Mouse (Mus musculus) megakaryocyte progenitor cell, adult 5-6 weeks (primary cell): ENCODE results near the gene Fam240a. TPM values are rescaled to one million over a fixed set of nuclear protein-coding genes. Genes with fewer than 3 reads are reported as not detected.
A peak's percentile ranks its signal among the peaks of the same experiment; 100 is the strongest.

ENCODE experiments used
- ATAC-seq: replicated peaks from 2 replicates; pipeline ENCODE4 v1.8.0; 2016; ENCODE audit warnings: mild to moderate bottlenecking, moderate TSS enrichment, inconsistent platforms; ENCODE audit not compliant: poor library complexity
- total RNA-seq, 2 experiments: library from RNA; stranded (forward) in 1 of 2; stranded (reverse) in 1 of 2; fragments of 157-497, 149-512 nt in 1 of 2; fragments of 200-1000 nt in 1 of 2; gene quantifications; 2 replicates each; pipeline versions ENCODE4 v1.2.3 to v1.2.4; 2015 to 2017

The Fam240a gene
- total RNA-seq, 2 experiments from 2014 or later = not detected

DNA sequence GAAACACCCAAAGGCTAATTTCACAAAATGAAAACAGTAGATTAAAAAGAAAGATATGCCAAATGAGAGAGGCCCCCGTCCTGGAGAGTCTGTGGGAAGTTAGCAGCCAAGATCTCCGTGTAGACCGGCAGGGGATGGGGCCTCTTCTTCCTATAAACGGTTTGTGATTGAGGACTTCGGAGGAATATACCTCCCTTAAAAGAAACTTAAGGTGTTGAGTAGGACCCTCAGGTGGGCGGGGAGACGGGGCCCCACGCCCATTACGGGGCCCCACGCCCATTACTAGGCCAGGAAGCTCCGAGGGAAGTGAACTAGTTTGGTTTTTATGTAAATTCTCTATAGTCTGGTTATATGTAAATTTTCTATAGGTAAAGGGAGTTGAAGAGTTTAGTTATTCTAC lies 29.3 kb upstream of the Fam240a start, which contains the start of gene Tdgf1:
Gene Tdgf1, minus strand, starts transcription at position 233 of the 400 bp plus-strand sequence.
- no peak for ATAC-seq

DNA sequence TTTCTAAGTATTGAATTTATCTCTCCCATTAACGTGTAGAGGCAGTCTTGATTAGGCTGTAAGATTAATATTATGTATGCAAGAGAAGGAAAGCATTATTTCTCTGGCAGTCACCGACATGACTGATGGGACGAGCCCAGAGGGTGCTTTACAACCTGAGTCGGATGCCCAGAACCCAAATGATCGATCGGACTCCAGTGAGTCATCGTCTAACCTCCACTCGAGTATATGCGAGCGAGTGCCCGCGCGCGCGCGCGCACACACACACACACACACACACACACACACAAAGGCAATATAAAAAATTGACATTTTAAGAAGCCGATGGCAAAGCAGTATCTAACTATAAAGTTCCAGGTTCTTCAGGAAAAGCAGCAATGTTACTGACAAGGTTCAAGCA lies 28.7 kb upstream of the Fam240a start:
- no peak for ATAC-seq

DNA sequence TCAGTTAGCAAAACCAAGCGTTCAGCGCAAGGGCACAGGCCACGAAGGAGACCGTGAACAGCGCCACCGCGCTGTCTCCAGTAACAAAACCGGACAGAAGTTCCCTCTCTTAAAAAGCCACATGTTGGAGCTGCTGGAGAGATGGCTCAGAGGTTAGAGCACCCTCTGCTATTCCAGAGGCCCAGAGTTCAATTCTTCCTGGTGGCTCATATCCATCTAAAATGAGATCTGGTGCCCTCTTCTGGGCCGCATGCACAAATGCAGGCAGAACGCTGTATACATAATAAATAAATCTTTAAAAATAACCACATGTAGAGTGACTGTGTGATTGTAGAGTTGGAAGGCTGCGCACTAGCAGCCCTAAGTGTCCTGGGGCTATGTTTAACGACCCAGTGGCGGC lies 27.6 kb upstream of the Fam240a start:
- peak; percentile 70 for ATAC-seq

DNA sequence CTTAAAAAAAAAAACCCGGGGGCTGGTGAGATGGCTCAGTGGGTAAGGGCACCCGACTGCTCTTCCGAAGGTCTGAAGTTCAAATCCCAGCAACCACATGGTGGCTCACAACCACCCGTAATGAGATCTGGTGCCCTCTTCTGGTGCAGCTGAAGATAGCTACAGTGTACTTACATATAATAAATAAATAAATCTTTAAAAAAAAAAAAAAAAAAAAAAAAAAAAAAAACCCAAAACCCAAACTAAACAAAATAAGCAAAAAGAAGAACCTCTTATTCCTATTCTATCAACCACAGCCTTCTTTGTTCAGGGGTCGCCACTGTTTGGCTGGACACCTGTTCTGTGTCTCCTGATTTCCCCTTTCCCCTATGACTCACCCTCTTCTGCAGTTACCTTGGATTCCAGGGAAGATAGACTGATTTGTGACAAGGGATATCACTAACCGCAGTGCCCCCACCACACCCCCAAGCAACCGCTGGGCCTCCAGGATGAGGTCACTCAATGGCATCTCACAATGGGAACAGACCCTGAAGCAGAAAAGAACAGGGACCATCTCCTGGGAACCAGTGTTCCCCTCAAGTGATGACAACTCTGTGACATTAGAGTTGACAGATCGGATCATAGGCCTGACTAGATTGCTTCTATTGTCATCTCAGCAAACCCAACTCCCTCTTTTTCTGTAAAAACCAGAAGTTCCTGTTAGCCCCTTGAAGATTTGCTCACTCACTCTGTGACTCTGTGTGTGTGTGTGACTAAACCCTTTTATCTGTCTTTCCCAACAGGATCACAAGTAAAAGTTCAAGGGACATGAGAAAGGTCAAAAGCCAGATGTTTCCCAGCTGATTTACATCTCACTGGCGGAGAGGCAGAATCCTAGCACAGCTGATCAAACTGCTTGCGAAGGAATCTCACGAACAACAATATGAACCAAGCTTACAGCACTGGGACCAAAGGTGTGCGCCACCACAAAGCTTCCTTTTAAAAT lies 21.1 kb upstream of the Fam240a start:
- no peak for ATAC-seq

DNA sequence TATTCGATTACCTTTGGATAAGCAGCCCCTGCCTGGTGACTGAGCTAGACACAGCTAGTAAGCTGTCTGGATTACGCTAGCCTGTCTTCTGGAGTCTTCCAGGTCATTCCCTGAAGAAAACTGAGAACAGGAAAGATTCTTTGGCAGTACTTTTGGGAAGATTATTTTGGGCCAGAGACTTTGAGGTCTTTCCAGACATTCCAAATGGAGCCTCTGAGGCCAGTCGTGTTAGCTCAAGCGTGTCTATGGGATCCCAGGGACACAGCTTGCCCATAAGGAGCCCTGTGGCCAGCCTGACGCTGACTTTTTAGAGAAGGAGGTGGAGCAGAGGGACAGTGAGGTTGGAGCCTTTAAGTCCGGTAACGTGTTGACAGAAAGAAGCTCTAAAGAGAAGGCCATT lies 19.3 kb upstream of the Fam240a start:
- ATAC-seq = no peak

DNA sequence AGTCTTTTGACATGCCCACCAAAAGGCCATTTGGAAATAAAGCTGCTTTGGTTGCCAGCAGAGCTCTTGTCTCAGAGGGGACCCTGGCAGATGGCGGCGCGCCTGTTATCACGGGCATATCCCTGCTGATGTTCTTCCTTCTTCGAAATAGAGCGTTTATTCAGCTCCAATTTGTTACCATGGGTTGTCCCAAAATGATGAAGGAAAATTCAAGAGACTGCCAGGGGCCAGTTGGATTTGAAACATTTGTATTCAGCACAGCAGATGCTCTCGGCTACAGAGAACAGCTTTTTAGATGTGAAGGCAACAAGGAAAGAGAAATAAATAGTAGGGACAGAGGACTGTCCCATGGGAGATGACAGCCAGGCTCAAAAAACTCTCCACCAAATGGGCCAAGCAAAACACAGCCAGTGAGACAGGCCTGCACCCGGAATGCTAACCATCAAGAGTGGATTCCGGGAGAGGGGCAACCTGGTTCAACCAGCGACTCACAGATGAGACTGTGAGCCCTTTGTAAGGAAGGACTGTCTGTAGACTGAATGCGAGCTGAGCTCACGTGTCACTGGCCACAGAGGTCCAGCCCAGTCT lies 17.3 kb upstream of the Fam240a start:
- no peak for ATAC-seq

DNA sequence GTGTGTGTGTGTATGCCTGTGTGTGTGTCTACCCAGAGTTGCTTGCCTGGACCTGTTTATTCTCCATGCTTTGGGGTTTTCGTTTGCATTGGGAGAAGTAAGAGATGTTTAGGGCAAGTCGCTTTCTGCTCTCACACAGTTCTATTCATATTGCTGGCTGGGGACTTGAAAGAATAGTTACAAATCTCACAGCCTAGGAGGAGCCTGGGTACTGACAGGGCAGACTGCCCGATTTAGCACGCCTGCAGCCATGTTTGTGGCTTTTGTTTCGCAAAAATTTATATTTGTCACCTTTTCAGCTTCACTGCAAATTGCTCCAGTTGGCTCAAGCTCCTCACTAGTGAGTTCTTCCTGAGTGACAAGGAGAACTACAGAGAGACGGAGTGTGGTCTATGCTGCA lies 14.9 kb upstream of the Fam240a start:
- no peak for ATAC-seq

DNA sequence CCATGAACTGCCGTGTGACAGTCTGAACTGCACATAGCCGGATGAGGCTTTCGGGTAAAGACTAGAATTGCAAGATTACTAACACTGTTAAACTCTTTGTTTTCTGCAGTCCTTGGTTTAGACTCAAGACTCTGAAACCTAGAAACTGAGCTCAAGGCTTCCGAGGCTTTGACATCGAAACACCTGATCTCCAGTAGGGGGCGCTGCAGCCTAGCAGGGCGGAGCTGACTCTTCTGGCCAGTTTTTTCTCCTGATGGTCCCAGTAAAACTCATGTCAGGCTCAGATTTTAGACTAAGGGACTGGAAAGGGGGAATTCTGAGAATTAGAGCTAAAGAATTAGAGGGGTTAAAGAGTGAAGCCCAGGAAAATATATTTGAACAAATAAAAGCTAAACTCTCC lies 6.1 kb upstream of the Fam240a start:
- peak; percentile 76 for ATAC-seq

DNA sequence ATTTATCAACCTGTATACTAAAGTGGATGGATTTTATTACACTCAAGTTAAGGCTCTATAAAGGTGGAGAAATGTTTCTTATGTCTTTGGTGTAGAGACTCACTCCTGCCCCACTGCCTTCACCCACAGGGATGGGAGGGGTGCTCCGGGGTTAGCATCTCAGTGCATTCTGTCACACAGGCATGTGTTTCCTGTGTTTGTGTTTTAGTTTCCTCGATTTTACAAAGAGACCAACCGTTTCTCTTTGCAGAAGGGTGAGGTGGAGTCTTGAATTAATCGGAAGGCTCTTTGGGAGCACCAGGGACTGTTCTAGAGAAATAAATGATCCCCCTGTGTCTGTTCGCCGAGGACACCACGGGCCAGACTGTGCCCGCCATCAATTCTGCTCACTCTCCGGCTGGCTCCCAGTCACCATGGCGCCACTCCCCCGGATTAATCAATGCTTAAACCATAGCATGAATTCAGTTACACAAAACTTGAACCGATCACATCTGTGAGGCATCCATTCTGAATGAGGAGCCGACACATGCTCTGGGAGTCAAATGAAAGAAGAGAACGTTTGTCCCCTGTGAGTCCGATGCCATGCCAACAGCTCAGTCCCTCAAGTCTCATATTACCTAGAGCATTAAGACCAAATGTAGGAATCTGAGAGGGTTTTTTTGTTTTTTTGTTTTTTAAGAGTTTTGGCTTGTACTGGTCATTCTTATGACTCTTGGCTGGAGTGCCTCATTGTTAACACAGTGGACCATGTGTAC lies 4.2 kb upstream of the Fam240a start:
- ATAC-seq = no peak

DNA sequence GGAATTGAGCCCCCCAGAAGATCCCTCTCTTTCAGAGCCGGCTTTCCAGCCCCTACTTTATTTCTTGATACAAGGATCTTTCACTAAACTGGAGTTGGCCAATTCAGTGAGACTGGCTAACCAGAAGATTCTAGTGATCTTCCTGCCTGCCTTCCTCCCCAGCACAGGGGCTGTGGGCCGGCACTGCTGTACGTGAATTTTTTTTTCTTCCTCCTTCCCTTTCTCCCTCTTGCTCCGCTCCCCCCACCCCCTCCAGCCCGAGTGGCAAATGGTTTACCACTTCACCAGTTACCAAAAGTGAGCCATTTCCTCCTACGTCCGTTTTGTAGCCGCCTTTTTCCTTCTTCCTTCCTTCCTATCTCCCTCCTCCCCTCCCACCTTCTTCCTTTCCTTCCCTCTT lies 1.2 kb downstream of the Fam240a start:
- peak; percentile 42 for ATAC-seq

DNA sequence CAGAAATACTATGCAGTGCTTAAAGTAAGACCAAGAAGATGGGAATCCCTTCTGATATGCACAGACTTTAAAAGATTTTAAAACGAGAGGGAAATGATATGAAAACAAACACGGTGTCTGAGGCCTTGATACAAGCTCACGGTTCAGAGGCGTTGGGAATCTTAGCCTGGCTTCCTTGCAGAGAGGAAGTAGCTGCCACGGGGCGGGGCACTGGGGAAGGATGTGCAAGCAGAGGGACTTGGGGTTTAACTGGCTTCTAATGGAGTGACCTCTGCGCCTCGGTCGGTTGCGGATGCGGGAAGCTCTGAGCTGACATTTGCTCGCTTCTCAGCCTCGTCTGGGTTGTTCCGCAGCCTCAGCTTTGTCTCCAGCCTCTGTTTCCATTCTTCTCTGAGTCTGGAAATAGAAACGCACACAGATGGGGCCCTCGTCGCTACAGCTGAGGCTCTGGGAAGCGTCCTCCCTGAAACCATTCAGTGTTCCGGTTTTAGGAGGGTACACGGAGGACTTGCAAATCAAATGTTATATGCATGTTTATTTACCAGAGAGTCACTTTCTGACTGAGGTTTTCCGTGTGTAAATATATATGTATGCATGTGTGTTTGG lies 1.9 kb downstream of the Fam240a start:
- ATAC-seq = no peak

DNA sequence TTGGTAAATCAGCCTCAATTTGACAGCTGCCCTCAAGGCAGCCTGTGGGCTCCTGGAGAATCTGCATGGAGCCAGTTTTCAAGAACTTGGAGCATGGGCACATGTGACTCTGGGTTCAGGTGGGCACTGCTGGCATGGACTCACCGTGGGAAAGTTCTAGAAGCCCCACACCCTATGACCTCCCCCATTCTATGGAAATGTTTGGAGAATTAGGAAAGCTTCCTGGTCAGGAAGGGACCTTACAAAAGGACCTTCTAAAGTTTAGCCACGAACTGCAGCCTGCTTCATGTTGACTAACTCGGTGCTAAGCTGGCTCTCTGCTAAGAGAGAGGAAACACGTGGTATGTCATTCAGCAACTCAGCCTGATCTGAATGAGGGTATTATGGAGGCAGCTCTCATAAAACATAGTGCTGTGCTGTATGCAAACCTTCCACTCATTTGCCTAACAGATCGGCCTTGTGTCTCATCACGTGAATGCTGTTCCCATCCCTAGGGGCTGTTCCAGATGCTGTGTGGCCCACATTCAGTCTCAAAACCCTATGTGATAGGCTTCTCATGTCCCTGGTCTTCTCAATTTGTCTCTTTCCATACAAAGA lies 7.2 kb downstream of the Fam240a start:
- no peak for ATAC-seq

DNA sequence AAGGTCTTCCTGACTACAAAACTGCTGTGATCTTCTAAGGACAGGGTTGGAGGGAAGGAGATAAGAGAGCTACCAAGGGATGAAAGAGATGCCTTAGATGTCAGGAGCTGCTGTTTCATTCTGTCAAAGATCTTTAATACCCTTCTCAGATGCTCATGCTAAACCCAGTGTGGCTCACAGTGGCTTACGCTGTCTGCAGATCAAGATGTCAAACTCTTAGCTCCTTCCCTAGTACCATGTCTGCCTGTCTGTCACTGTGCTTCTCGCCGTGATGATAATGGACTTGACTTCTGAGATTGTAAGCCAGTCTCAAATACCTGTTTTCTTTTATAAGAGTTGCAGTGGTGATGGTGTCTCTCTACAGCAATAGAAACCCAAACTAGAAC lies 8.0 kb downstream of the Fam240a start:
- ATAC-seq = no peak

DNA sequence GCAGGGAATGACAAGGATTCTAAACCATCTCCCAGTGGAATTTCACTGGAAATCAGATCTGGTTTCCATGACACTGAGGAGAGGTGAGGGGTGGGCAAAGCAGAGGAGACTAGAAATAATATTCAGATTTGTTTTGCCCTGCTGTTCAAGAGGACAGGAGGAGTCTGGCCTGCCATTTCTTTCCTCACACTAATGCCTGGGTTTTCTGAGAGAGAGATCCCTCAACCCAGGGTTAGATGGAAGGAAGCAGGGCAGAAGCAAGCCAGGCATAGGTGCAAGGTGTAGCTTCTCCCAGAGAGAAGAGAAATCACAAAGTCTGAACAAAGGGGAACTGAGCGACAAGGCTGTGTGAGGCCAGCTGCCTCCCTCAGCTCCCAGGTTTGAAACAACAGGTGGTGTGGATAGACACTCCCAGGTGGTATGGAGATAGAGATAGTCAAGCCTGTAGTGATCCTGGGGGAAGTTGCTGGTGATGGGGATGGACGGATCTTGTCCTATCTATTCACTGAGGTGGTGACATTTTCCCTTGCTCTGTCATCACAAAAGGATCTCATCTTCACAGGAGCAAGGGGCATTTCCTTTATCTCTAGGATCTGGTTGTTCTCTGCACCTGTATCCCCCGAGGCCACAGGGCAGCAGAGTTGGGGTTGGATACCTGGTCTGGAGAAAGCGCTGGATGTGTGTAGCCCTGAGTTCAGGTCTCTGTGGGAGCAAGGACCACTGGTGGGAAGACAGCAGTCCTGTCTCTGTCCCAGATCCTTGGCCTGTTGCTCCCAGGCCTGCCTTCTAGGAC lies 8.6 kb downstream of the Fam240a start:
- no peak for ATAC-seq

DNA sequence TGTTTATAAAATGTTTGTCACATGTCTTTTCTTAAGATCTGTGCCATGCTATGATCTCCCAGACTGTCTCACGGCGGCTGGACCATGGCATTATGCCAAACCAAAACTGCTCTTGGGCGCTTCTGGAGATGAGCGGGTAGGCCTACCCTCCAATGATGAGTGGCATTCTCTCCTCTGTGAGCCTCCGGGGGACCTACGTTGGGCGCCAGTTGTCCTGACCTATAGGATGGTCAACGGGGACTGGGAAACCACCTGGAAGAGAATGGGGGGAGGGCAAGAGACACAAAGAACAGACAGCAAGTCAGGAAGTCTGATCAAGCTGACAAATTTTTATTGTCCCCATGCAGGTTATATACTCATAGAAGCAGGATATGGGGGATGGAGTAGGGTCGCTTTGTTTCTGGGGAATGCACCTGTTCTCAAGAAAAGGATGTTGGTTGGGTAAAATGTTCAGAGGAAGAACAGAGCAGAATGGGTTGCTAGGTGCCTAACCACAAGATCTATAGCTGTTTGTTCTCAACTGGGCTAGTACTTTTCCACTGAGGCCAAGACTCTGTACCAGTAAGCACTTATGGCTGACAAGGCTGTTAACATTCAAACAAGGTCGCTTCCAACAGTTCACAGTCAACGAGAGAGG lies 9.3 kb downstream of the Fam240a start:
- ATAC-seq = no peak

DNA sequence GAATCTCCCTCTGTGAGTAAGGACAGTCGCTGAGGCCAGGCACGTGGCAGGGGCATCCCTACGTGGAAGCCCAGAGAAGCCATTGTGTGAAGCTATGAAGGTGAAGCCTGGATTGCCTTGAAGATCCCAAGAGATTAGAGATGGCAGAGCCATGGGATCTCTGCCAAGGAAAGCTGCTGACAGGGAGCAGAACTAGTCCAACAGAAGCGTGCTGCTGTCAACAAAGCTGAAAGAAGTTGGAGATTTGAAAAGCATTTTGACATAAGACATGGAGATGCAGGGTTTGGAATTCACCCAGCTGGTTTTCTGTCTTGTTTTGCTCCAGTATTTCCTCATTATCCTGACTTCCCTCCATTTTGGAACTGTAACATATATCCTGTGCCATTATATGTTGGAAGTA lies 14.4 kb downstream of the Fam240a start:
- no peak for ATAC-seq

DNA sequence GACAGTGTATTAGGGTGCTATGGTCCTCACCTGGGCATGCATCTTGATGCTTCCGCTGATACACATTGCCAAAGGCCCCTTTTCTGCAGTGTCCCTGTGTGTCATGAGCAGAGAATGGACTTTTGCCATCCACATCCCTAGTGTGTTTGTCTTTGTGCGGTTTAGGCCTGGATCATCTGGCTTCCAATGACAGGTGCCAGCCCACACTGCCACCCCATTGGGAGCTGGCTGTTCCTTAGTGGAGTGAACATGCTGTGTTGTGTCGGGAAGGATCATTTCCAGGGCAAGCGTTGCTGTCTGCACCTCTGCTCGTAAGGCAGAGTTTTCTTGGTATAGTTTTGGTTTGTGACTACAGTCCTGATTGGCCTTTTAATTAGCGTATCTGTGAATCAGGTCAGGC lies 15.5 kb downstream of the Fam240a start:
- ATAC-seq = no peak

DNA sequence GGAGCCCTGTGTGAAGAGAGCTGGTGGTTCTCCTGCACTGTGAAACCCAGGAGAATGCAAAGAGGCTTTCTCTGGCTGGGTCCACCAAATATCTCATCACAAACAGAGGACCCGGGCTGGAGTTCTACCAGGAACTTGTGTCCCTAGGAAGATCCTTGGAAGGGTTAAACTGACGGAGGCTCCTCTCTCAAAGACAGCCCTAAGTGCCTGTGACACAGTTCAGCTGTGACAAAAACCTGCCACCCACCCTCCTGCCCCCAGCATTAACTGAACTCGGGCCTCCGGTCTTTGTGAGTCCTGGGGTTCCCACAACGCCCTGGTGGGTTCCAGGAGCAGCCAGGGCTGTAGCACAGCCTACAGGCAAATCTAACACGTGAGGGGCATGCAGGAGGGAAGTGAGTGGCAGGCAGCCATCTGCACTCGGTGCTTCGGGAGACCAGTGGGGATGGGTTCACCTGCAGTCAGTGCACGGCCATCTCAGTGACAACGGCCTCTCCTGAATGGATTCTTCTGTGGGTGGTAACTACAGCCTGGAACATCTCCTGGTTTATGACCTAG lies 17.1 kb downstream of the Fam240a start:
- ATAC-seq = no peak

DNA sequence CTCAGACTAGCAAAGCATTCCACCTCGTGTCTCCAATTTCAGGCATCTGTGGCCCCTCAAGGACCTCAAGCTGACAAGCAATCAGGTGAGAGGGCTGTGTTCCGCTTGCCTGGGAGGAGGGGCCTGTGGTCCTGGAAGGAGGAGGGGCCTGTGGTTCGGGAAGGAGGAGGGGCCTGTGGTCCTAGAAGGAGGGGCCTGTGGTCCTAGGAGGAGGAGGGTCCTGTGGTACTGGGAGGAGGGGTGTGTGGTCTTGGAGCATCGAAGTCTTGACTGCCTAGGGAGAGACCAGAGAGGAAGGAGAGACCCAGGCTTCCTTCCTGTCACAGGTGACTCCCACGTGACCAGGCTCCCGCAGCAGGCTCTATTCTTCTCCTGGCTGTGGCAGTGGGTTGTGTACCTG lies 20.1 kb downstream of the Fam240a start:
- ATAC-seq = peak; percentile 59
